Mouse (Mus musculus) neural tube, embryonic 15.5 days (tissue): ENCODE measurements around the gene Hes7. TPM values are rescaled to one million over a fixed set of nuclear protein-coding genes. Genes with fewer than 3 reads are reported as not detected.

Experiments used
- ATAC-seq: fragments of 200-750 bp; cut with Nextera tagmentation; 2 replicates; pipeline ENCODE4 v1.8.0; 2017; ENCODE audit warnings: mild to moderate bottlenecking, moderate TSS enrichment, moderate library complexity; ENCODE audit not compliant: low FRiP score
- H3K27ac ChIP-seq: fragments of 300-500 bp; sonication (generic); replicated peaks from 2 replicates; pipeline ENCODE4 v1.5.1; 2015; ENCODE audit warnings: mild to moderate bottlenecking, inconsistent platforms
- H3K27me3 ChIP-seq: fragments of 300-500 bp; sonication (generic); replicated peaks from 2 replicates; pipeline ENCODE4 v1.6.1; 2015; ENCODE audit warnings: inconsistent platforms
- H3K36me3 ChIP-seq: fragments of 300-500 bp; sonication (generic); 2 replicates; pipeline ENCODE4 v1.6.1; 2015; ENCODE audit warnings: inconsistent platforms
- H3K4me1 ChIP-seq: fragments of 300-500 bp; sonication (generic); 2 replicates; pipeline ENCODE4 v1.6.1; 2015; ENCODE audit warnings: inconsistent platforms
- H3K4me2 ChIP-seq: fragments of 300-500 bp; sonication (generic); 2 replicates; pipeline ENCODE4 v1.6.1; 2015; ENCODE audit warnings: inconsistent platforms, mild to moderate bottlenecking, moderate library complexity
- H3K4me3 ChIP-seq: fragments of 300-500 bp; sonication (generic); replicated peaks from 2 replicates; pipeline ENCODE4 v1.5.1; 2015; ENCODE audit warnings: mild to moderate bottlenecking, inconsistent platforms
- H3K9ac ChIP-seq: fragments of 300-500 bp; sonication (generic); replicated peaks from 2 replicates; pipeline ENCODE4 v1.6.1; 2015; ENCODE audit warnings: mild to moderate bottlenecking, inconsistent platforms
- H3K9me3 ChIP-seq: fragments of 300-500 bp; sonication (generic); replicated peaks from 2 replicates; pipeline ENCODE4 v1.6.1; 2016; ENCODE audit warnings: inconsistent platforms
- WGBS: fragments of 180-500 bp; shearing (Covaris S2); methylation state at CpG from one replicate; pipeline ENCODE4 v1.1.7; 2015; ENCODE audit warnings: mixed read lengths; 5-methylcytosine and 5-hydroxymethylcytosine counted together
- polyA plus RNA-seq: library from polyadenylated mRNA; unstranded; fragments of >200 nt; fragmentation: Nextera tagmentation; extraction: Ambion mirVana; gene quantifications from 2 replicates; pipeline ENCODE4 v1.2.1, GENCODE M21; 2015

Hes7 gene
- polyA plus RNA-seq, 1 experiment from 2014 or later = 0.68 TPM

DNA sequence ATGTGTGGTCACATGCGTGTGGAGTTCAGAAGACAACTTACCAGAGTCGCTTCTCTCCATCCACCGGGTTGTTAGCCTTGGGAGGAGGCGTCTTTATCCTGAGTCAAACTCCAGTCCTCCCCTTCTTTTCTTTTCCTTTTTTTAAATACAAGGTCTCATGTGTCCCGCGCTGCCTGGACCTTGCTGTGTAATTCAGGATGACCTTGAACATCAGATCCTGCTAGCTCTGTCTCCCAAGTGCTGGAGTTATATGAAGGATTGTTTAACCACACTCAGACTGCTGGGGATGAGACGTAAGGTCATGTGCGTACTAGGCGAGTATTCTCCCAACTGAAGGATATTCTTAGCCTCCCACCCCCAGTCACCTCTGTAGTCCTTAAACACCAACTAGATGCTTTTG is 42.9 kb upstream of the Hes7 start:
- Histone ChIP-seq H3K27ac (no peak overlapping the region), H3K36me3 (no peaks in the 10 kb centered on the region), H3K27me3 (no peaks in the 10 kb centered on the region), H3K9me3 (no peaks in the 10 kb centered on the region), H3K4me1 (peaks cover 25% of the 10 kb centered on the region), H3K9ac (no peak overlapping the region), H3K4me3 (no peak overlapping the region), H3K4me2 (no peak overlapping the region)
- WGBS = 82% methylated on average over 9 of the region's 9 CpGs
- no peak for ATAC-seq

DNA sequence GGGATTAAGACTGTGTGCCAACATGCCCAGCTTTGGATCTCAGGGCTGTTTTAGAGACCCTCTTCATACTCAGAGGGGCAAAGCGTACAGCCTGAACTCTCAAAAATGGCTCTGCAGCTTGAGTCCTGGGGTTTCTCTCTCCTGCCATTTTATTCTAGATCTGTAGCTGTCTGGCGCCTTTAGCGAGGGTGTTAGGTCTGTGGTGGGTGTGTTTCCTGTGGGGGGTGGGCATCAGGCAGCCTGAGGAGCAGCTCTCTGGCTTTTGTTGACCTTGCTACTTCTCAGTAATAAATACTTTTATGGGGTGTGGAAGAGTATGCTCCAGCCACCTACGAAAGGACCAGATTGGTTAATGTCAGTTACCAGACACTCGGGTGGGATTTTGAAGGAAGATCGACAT is 42.2 kb upstream of the Hes7 start:
- Histone ChIP-seq H3K36me3 (no peaks in the 10 kb centered on the region), H3K27ac (no peak overlapping the region), H3K4me2 (no peak overlapping the region), H3K9ac (no peak overlapping the region), H3K4me1 (peaks cover 20% of the 10 kb centered on the region), H3K9me3 (no peaks in the 10 kb centered on the region), H3K27me3 (no peaks in the 10 kb centered on the region), H3K4me3 (no peak overlapping the region)
- WGBS = 81% methylated on average over 6 of the region's 6 CpGs
- no peak for ATAC-seq

DNA sequence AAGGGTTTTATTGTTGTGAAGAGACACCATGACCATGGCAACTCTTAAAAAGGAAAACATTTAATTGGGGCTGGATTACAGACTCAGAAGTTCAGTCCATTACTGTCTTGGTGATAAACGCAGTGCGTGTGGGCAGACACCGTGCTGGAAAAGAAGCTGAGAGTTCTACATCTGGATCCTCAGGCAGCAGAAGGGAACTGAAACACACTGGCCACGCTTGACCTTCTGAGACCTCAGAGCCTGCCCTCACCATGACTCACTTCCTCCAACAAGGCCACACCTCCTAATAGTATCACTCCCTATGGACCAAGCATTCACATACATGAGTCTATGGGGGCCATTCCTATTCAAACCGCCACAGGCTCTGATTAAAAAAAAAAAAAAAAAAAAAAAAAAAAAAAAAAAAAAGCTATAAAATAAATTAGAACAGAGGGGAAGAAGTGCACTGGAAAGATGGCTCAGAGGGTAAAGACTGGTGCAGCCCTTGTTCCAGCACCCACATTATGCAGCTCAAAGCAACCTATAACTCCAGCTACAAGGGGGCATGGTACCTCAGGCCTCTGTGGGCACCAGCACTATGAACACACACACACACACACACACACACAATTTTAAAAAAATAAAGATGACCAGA is 41.3 kb upstream of the Hes7 start:
- Histone ChIP-seq H3K9ac (no peak overlapping the region), H3K36me3 (no peaks in the 10 kb centered on the region), H3K4me2 (no peak overlapping the region), H3K4me3 (no peak overlapping the region), H3K4me1 (peaks cover 14% of the 10 kb centered on the region), H3K27ac (0 out of 2 replicates have a peak overlapping the region, but pooled peaks have one; percentile 9), H3K9me3 (no peaks in the 10 kb centered on the region), H3K27me3 (no peaks in the 10 kb centered on the region)
- ATAC-seq = no peak
- 70% methylated on average over 5 of the region's 5 CpGs for WGBS

DNA sequence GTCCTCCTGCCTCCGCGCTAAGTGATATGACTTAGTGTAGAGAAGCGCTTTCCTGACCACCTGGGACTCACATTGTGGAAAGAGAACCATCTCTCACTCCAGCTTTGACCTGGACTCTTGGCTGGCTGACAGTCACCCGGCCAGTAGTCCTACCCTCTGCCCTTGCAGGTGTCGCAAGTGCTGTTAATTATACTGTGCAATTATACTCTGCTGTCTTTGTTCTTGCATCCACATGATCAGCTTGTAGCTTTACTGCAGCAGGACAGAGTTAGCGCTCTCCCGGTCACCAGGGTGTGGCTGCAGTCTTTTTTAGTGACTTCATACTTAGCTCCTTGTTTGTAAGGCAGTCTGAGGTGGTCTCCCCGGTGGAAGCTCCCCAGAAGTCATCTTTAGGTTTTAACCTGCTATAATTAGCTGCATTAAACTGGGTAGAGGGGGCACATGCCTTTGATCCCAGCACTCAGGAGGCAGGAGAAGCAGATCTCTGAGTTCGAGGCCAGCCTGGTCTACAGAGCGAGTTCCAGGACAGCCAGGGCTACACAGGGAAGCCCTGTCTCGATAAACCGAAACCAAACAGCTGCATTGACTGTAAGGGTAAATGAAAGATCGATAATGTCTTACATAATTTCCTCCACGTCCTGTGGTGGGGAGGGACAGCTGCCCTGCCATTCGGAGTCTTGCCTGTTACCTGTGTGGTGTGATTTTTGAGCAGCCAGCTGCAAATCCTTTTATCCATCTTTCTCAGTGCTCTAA is 39.9 kb upstream of the Hes7 start:
- ATAC-seq = no peak
- WGBS = 75% methylated on average over 15 of the region's 15 CpGs
- peaks cover 3% of the 10 kb centered on the region; the same call in 1 of the 2 replicates for H3K4me1 ChIP-seq
- H3K36me3 ChIP-seq = no peaks in the 10 kb centered on the region
- no peak overlapping the region for H3K4me2 ChIP-seq
- H3K4me3 ChIP-seq = no peak overlapping the region
- H3K9ac ChIP-seq = no peak overlapping the region
- no peaks in the 10 kb centered on the region for H3K27me3 ChIP-seq
- H3K9me3 ChIP-seq = no peaks in the 10 kb centered on the region
- no peak overlapping the region for H3K27ac ChIP-seq

DNA sequence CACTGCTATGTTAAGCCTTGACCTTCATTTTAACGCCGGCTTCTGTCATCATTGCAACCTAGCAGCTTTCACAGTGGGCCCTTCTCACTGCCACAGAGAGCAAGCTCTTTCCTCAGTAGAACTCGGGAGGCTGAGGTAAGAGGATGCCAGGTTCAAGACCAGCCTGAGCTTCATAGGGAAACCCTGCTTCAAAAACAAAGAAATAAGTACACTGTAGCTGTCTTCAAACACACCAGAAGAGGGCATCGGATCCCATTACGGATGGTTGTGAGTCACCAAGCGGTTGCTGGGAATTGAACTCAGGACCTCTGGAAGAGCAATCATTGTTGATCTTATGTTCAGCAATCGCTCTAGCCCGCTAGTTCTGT is 39.4 kb upstream of the Hes7 start:
- ATAC-seq = no peak
- Histone ChIP-seq H3K4me2 (no peak overlapping the region), H3K27me3 (no peaks in the 10 kb centered on the region), H3K4me1 (peaks cover 3% of the 10 kb centered on the region; the same call in 1 of the 2 replicates), H3K9ac (no peak overlapping the region), H3K4me3 (no peak overlapping the region), H3K27ac (no peak overlapping the region), H3K36me3 (no peaks in the 10 kb centered on the region), H3K9me3 (no peaks in the 10 kb centered on the region)
- WGBS = 91% methylated on average over 8 of the region's 8 CpGs

DNA sequence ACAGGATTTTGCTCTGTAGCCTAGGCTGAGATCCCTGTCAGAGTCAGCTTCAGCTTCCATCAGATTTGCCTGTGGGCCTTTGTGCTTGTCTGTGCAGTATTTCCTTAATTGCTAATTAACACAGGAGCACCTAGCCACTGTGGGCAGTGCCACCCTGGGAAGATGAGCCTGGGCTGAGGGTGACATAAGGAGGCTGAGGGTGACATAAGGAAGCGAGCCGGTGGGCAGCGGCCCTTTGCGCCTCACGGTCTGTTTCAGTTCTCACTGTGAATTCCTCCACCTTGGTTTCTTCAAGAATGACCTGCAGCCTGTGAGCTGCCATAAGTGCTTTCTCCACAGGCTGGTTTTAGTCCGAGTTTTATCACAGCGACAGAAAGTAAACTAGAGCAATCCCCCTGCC is 38.6 kb upstream of the Hes7 start:
- Histone ChIP-seq H3K27ac (no peak overlapping the region), H3K9me3 (no peaks in the 10 kb centered on the region), H3K4me2 (no peak overlapping the region), H3K36me3 (no peaks in the 10 kb centered on the region), H3K27me3 (no peaks in the 10 kb centered on the region), H3K9ac (no peak overlapping the region), H3K4me1 (peaks cover 2% of the 10 kb centered on the region; the same call in 1 of the 2 replicates), H3K4me3 (no peak overlapping the region)
- no peak for ATAC-seq
- 84% methylated on average over 7 of the region's 7 CpGs for WGBS

DNA sequence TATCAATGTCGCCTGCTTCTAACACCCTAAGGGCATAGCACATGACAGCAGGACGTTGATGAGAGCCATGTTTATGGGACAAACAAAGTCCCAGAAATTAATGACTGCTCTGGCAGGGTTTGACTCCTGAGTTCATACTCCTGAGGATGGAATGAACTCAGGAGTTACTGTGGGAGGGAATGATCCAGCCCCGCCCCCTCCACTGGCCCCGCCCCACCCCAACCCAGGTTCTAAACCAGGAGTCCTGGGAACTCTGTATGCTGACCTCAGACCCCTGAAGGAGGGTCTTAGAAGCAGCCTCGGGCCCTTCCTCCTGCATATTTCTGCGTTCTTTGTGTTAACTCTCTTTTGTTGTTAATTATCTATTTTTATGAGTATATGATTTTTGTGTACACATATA is 34.6 kb upstream of the Hes7 start:
- Histone ChIP-seq H3K27me3 (no peaks in the 10 kb centered on the region), H3K4me3 (no peak overlapping the region), H3K4me2 (no peak overlapping the region), H3K9me3 (no peaks in the 10 kb centered on the region), H3K9ac (no peak overlapping the region), H3K4me1 (peaks cover 27% of the 10 kb centered on the region), H3K27ac (no peak overlapping the region), H3K36me3 (peaks cover 8% of the 10 kb centered on the region; the same call in 1 of the 2 replicates)
- WGBS = 66% methylated on average over 6 of the region's 6 CpGs
- ATAC-seq = no peak

DNA sequence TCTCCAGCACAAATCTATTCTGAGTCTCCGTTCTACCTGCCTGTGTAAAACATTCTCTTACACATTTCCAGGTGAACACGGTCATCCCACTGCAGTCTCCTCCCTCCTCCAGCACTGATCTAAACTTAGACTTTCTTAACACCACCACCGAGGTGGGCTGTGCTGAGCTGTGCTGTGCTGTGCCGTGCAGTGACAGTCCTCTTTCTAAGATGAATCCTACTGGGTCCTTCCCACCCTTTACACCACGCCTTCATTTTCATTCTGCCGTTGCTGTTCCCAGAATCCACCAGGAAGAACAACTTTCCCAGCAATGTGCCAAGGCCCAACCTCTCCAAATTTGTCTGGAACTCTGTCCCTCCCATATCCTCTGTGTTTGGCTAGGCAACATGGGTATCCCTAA is 33.8 kb upstream of the Hes7 start:
- Histone ChIP-seq H3K36me3 (peaks cover 16% of the 10 kb centered on the region; the same call in 1 of the 2 replicates), H3K27ac (no peak overlapping the region), H3K9me3 (no peaks in the 10 kb centered on the region), H3K9ac (no peak overlapping the region), H3K4me2 (no peak overlapping the region), H3K4me1 (peaks cover 35% of the 10 kb centered on the region), H3K4me3 (no peak overlapping the region), H3K27me3 (no peaks in the 10 kb centered on the region)
- WGBS = 72% methylated on average over 6 of the region's 6 CpGs
- ATAC-seq = no peak

DNA sequence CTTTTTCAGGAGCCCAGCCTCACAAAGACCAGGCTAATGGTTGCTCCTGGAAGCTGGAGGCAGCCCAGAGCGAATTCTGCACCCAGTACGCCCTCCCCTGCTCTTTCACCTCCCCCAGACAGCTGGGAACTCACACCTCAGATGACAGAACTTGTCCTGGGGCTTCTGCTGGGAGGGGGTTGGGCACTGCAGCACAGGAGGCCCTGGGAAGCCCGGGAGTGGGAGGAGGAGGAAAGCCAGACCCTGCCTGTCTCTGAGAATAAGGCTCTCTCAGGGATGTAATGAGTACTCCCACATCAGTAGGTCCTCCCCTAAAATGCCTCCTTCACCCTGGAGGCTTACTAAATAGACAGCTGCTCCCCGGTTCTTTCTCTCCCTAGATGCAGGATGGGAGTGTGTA is 33.1 kb upstream of the Hes7 start:
- Histone ChIP-seq H3K4me1 (peaks cover 42% of the 10 kb centered on the region), H3K27me3 (no peaks in the 10 kb centered on the region), H3K9me3 (no peaks in the 10 kb centered on the region), H3K4me3 (no peak overlapping the region), H3K9ac (no peak overlapping the region; the same call in 1 of the 2 replicates), H3K27ac (peak overlapping the region; percentile 95; the same call in 1 of the 2 replicates), H3K36me3 (peaks cover 21% of the 10 kb centered on the region), H3K4me2 (no peak overlapping the region)
- 32% methylated on average over 4 of the region's 4 CpGs for WGBS
- ATAC-seq = no peak

DNA sequence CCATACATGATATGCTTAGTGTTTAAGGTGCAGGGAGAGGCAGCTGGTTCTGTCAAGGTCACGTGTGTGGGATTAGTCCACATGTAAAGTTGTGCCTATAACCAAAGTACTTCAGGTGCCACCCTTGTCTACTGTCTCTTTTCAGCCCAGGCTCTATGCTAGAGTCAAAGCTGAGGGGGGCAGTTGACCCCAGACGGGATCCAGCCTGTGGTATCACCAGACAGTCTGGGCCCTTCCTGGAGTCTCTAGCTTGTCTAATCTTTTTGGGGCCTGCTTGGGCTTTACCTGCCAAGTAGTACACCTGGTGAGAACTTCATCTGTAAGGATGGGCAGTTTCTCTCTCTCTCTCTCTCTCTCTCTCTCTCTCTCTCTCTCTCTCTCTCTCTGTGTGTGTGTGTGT is 32.6 kb upstream of the Hes7 start:
- no peaks in the 10 kb centered on the region for H3K9me3 ChIP-seq
- H3K4me3 ChIP-seq = peak overlapping the region; percentile 72; the same call in 1 of the 2 replicates
- peaks cover 25% of the 10 kb centered on the region for H3K36me3 ChIP-seq
- peaks cover 47% of the 10 kb centered on the region for H3K4me1 ChIP-seq
- WGBS = 54% methylated on average over 2 of the region's 2 CpGs
- peak overlapping the region; percentile 95 for H3K27ac ChIP-seq
- no peaks in the 10 kb centered on the region for H3K27me3 ChIP-seq
- no peak for ATAC-seq
- peak overlapping the region; percentile 94 for H3K4me2 ChIP-seq
- H3K9ac ChIP-seq = no peak overlapping the region; the same call in none of the 2 replicates

DNA sequence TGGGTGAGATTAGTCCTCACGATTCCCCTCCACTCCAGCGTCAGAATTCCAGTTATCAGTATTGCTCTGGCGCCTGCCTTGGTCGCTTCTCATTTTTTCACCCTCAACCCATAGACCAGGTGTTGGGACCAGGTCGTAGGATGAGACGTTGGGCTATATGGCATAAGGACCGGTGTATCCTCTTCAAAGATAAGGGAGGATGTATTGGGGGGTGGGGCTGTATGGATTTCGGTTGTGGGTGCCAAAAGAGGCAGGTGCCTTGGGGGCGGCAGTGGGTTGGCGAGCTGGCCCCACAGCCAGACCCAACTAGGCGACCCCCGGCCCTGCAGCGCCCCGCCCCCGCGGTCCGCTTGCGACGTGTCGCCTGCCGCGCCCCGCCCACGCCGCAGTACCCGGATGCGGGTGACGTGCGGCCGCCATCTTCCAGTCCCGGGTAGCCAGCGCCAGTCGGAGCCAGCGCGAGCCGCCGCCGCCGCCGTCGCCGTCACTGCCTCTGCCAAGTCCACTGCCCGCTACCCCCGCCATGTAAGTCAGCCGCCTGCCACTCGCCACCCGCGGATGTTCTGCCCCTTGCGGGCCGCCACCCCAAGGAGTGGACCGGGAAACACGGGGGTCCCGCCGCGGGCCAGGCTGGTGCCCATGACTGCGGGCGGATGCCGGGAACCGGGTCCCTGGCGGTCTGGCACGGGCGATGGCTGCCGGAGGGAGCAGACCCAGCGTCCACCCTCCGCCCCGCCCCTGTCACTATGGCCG is 31.9 kb upstream of the Hes7 start, which contains the start of gene Vamp2:
Gene Vamp2, plus strand, starts transcription at position 388 of the 753 bp plus-strand sequence.
- H3K4me2 ChIP-seq = peak within 1 kb of the TSS; percentile 94
- no peaks in the 10 kb centered on the region for H3K27me3 ChIP-seq
- under 1% methylated on average over 59 of the region's 67 CpGs for WGBS
- peak within 1 kb of the TSS; percentile 95 for H3K27ac ChIP-seq
- no peaks in the 10 kb centered on the region for H3K9me3 ChIP-seq
- peaks cover 47% of the 10 kb centered on the region for H3K4me1 ChIP-seq
- peak; percentile 89 for ATAC-seq
- peaks cover 29% of the 10 kb centered on the region for H3K36me3 ChIP-seq
- H3K4me3 ChIP-seq = peak within 1 kb of the TSS; percentile 72
- peak within 1 kb of the TSS; percentile 100 for H3K9ac ChIP-seq
